Mouse (Mus musculus) urinary bladder, adult 2 months (tissue): ENCODE measurements around the gene Kctd3. TPM values are rescaled to one million over a fixed set of nuclear protein-coding genes. Genes with fewer than 3 reads are reported as not detected.

Source experiments
- DNase-seq: peaks from one replicate; pipeline ENCODE4 v3.0.0; 2022; ENCODE audit warnings: low spot score
- polyA plus RNA-seq: library from polyadenylated mRNA; depleted of rRNA; stranded (reverse); fragments of >200 nt; gene quantifications from 2 replicates; pipeline ENCODE4 v1.2.3, GENCODE M21; 2012

Gene Kctd3
- polyA plus RNA-seq, 1 experiment, result 31.2 TPM

- DNase-seq, result no peak
These were observed 3.0 kb upstream of the Kctd3 start for GRCm38 (mm10) chr1:189010671-189011070.

GRCm38 (mm10) chr1:189007980-189008324 lies 311 bp upstream of the Kctd3 start:
- no peak for DNase-seq

DNA sequence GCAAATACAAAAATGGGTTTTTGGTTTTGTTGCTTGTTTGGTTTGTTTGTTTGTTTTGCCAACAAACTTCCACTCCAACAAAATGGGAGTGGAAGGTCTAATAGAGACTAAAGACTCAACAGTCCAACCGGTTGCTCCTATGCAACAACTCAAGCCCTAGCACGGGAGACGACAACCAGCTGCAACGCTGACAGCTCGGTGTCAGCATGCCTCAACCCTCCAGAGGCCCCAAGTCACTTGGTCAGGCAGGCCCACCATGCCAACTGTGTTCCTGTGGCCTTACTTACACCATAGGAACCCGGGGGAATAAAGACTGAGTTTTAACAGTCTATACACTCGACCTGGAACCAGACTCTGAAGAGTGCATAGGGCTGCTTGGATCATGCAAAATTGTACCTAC lies 815 bp downstream of the Kctd3 start:
- DNase-seq, result no peak

- no peak for DNase-seq
These were observed 1.4 kb downstream of the Kctd3 start for GRCm38 (mm10) chr1:189006267-189006666.

DNA sequence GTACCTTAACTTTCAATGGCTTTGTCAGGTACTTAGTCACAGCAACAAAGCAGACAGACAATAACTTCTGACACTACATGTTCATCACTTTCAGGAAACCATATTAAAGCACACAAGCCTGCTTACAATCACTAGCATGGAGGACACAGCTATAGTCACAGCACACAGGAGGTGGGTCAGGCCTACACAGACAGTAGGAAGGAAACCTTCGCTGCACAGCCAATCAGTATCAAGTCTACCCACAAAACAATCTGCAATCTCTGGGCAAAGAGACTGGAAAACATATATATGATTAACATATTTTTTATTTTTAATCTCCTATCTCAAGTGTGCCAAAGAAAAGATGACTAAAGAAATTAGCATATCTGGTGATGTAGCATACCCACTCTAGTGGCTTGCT lies 2.9 kb downstream of the Kctd3 start:
- no peak for DNase-seq

- no peak for DNase-seq
These were observed 5.8 kb downstream of the Kctd3 start for GRCm38 (mm10) chr1:189001815-189002214.

DNA sequence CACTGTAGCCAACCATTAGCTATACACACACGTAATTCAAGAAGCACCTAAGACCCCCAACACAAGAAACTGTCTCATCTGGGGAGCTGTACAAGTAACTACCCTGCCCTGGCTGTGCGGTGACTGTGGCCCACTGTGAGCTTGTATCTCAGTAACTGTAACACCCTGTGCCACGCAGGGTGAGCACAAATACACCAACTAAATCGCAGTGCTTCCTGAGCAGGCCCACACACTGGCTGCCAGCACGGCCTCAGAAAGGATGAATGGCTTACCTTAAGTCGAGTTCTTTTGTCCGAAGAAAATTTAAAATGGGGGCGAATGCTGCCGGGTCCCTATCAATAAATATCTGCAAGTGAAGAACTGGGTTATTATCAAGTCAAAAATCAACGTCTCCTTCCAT lies 7.7 kb downstream of the Kctd3 start:
- DNase-seq, result no peak

- DNase-seq, result no peak
These were observed 9.7 kb downstream of the Kctd3 start for GRCm38 (mm10) chr1:188997921-188998320.

DNA sequence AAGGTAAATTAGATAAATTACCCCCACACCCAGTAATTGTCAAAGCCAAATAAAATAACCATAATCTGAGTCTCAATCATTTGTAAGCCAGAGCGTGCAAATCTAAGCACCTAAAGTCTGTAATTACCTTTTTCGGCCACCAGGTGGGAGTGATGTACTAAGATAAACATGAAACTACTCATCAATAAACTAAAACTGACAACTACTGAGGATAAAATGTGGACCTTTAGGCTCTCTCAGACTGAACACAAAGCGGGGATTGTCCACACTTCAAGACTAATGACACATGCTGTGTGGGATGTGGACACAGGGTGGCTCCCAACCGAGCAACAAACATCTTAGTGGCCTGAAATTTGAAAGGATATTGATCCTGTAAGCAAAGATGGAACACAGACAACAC lies 14.4 kb downstream of the Kctd3 start:
- DNase-seq, result no peak

DNA sequence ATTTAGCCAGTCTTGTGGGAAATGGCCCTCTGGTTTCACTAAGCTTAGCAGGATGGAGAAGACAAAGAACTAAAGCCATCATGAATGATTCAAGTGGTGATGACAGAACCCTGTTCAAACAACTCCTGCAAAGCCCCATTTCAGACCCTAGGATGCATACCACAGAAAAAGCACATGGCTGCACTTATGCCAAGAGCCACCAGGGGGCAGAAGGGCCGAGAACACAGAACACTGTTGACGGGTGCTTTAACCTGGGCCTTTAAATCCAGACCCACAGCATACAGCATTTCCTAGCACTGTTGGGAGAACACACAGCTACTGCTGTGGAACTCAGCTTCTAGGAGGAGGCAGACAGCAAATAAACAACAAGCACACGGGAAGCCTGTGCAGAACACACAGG lies 27.6 kb downstream of the Kctd3 start:
- DNase-seq, result no peak

DNA sequence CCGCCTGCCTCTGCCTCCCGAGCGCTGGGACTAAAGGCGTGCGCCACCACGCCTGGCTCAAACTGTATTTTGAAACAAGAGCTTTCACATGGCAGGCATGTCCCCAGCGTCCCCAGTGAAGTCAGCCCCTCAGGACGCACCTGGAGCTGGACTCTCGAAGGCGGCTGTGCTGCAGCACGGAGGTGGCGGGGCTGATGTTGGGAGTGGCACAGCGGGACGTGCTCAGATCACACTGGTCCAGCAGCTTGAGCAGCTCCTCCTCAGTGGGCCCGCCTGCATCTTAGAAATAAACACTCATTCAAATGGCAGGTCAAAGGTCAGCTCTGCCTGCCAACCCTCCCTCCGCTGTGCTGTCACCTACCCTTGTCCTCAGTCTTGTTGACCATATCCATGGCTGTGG lies 33.7 kb downstream of the Kctd3 start:
- no peak for DNase-seq

DNA sequence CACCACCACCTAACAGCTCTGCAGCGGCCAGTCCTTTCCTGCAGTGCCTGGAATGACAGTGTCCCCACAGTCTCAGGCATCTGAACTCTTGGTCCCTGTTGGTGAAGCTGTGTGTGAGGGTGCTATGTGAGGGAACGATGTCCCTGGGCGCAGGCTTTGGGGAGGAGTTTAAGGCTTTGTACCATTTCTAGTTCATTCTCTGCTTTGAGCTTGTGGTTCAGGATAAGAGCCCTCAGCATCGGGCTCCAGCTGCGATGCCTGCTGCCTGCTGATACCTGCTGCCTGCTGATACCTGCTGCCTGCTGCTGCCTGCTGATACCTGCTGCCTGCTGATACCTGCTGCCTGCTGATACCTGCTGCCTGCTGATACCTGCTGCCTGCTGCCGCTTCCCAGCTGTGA lies 34.6 kb downstream of the Kctd3 start:
- no peak for DNase-seq

DNA sequence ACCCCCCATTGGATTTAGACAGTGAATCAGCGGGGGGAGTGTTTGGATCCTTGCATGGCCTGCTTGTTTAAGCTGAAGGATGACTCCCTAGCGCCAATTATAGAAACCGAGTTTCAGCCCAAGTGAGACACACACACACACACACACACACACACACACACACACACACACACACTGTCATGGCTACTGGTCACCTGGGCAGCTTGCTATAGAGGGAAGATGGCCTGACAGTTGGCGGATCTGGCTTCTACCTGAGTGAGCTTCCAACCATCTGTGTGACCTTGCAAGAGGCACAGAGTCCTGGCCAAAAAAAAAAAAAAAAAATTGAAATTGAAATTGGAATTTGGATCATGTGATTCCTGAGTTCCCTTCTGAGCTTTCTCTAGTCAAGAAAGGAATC lies 55.1 kb downstream of the Kctd3 start:
- DNase-seq, result no peak

DNA sequence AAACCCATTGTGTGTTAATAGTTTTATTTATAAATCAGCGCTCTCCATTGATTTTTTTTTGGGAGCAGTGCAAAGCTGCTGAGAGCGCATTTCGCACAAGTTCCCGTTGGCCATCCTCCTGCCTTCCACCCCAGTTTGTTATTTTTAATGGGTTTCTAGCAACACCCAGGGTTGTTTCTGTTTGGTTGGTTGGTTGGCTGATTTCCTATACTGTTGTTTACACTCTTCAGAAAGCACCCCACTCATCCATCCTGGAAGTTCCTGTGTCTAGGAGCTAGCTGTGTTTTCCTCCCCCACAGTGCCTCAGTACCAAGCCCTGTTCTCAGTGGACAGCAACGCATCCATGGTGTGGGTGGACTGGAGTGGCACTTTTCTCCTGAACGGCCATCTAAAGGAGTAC lies 56.5 kb downstream of the Kctd3 start:
- no peak for DNase-seq

DNA sequence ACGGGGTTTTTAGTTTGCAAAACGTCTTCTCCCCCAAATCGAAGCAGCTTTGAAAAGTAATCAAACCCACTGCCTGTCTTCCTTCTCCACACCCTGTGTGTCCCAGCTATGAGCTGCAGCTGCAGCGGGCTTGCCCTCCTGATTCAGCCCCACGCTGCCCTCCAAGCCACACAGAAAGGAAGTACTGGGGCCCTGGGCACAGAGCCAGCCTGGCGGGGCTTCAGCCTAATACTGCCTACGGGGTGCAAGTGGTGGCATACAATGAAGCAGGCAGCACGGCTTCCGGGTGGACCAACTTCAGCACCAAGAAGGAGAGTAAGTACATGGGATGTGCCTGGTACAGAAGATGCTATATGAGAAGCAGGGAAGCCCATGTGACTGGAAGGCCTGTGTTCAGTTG lies 59.4 kb downstream of the Kctd3 start:
- DNase-seq, result no peak

- DNase-seq, result no peak
These were observed 59.8 kb downstream of the Kctd3 start for GRCm38 (mm10) chr1:188947794-188948193.

- no peak for DNase-seq
These were observed 60.8 kb downstream of the Kctd3 start for GRCm38 (mm10) chr1:188946849-188947248.

DNA sequence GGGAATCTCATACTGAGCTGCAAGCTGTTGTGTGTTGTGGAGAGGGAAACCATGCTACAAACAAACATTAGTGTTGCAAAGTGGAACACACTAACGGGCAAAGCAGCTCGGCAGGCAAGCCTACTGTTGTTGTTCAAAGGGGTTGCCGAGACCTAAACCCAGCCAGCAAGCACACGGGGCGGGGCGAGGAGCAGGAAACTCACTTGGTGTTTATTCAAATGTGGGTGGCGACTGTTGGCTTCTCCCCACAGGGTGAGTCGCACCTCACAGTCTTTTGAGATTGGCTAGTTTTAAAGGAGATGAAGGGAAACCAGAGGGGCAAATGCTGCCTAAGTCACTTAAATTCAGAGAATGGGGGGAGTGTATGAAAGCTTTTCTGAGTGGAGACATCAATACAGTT lies 62.3 kb downstream of the Kctd3 start:
- DNase-seq, result no peak

- DNase-seq, result no peak
These were observed 70.3 kb downstream of the Kctd3 start for GRCm38 (mm10) chr1:188937246-188937780.
